Mouse (Mus musculus) megakaryocyte, embryonic 14.5 days (primary cell): ENCODE measurements around the gene Mtrr.

Experiments used
- FLI1 ChIP-seq: IDR thresholded peaks from 2 replicates; pipeline ENCODE4 v1.6.1; 2012; ENCODE audit warnings: low read length, inconsistent platforms, mixed read lengths
- GATA1 ChIP-seq: IDR thresholded peaks from 3 replicates; pipeline ENCODE4 v1.6.1; 2012; ENCODE audit warnings: mixed read lengths, low read length, inconsistent platforms, borderline replicate concordance

GRCm38 (mm10) chr13:68583961-68584360 lies 2.0 kb upstream of the Mtrr start:
- TF ChIP-seq GATA1 (no peak), FLI1 (no peak)
